ENCODE assay signal across 10 mouse cellular contexts in the genomic region with DNA sequence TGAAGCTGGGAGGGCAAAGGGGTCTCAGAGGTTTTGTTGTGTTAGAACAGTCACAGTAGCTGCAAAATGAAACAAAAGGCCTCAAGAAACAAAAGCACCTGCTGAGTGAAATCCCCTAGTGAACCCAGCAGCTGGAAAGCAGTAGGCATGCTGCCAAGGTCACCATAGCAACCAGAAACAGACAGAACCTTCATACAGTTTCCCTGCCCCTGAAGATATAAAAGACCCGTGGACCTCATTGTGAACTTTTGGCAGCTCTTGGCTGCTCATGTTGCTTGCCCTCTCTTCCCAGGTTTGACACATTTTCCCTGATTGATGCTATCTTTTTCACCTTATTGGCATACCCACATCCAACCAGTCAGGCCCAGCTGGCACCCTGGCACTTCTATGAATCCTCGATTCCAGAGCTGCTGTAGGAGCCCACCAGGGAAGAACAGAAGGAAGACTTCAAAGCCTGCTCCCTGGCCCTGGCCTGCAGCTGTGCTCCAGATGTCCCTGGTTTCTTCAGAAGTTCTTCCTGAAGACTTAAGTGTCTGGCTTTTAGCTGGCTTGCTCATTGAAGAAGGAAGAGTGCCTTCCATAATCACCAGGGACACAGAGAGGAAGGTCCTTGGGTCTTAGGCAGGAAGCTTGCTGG. TPM values are rescaled to one million over a fixed set of nuclear protein-coding genes. Genes with fewer than 3 reads are reported as not detected.
A peak's percentile ranks its signal among the peaks of the same experiment; 100 is the strongest.
DNase-seq lines count a peak whose midpoint lies in the region; ATAC-seq and TF ChIP-seq lines count a peak whose summit lies in the region.
"Had no signal": no experiment of that assay in that cellular context is flagged by ENCODE, and none has a peak within 500 bp of the region (broad histone marks: within the 10 kb centered on the region; RNA-seq: fewer than 3 reads in every experiment).

No protein-coding gene starts in this region.

- H3K9ac ChIP-seq in heart, adult 2 months (ENCODE audit: low read depth, low read length): no peak overlapping the region
- H3K9ac ChIP-seq in forebrain, embryonic 11.5 days (ENCODE audit: low read length): no peak overlapping the region
- no peak overlapping the region for H3K9ac ChIP-seq in intestine, embryonic 16.5 days (ENCODE audit: low read depth, low read length)

- no peaks in the 10 kb centered on the region for H3K79me2 ChIP-seq in heart, adult 2 months (replicated peaks; ENCODE audit: control insufficient read depth, insufficient read depth, low read length)

- H3K9me3 ChIP-seq in forebrain, embryonic 11.5 days (ENCODE audit: control insufficient read depth, low read length): no peaks in the 10 kb centered on the region
- no peaks in the 10 kb centered on the region for H3K9me3 ChIP-seq in intestine, embryonic 16.5 days (ENCODE audit: control insufficient read depth, low read length)
- H3K9me3 ChIP-seq: G1E had no signal

- H3K36me3 ChIP-seq in heart, adult 2 months (ENCODE audit: control insufficient read depth, insufficient read depth, low read length): no peaks in the 10 kb centered on the region
- H3K36me3 ChIP-seq in forebrain, embryonic 11.5 days (ENCODE audit: control insufficient read depth, insufficient read depth, low read length): no peaks in the 10 kb centered on the region
- H3K36me3 ChIP-seq in intestine, embryonic 16.5 days (ENCODE audit: control insufficient read depth, insufficient read depth, low read length): no peaks in the 10 kb centered on the region
- H3K36me3 ChIP-seq: G1E had no signal

- WGBS in heart, adult 2 months: 14% methylated on average over 2 of the region's 2 CpGs
- WGBS in forebrain, embryonic 11.5 days: 18% methylated on average over 2 of the region's 2 CpGs
- WGBS in intestine, embryonic 16.5 days: 21% methylated on average over 2 of the region's 2 CpGs

- intact Hi-C loops in heart, adult 2 months (cut with DNase I): no loop called here
- intact Hi-C loops in heart, postnatal 25 days (cut with DNase I): no loop called here

- ATAC-seq in forebrain, embryonic 11.5 days (replicated peaks; ENCODE audit: low FRiP score): peak; percentile 72
- ATAC-seq in intestine, embryonic 16.5 days: no peak

- H3K4me2 ChIP-seq in forebrain, embryonic 11.5 days (ENCODE audit: low read depth, low read length, severe bottlenecking): no peak overlapping the region
- H3K4me2 ChIP-seq in intestine, embryonic 16.5 days (ENCODE audit: low read depth, low read length): no peak overlapping the region

- peaks cover 2% of the 10 kb centered on the region for H3K4me1 ChIP-seq in heart, adult 2 months (ENCODE audit: control insufficient read depth, insufficient read depth, low read length)
- H3K4me1 ChIP-seq in forebrain, embryonic 11.5 days (replicated peaks; ENCODE audit: control insufficient read depth, insufficient read depth, low read length): peaks cover 9% of the 10 kb centered on the region; the same call in 1 of the 2 replicates
- peaks cover 27% of the 10 kb centered on the region for H3K4me1 ChIP-seq in intestine, embryonic 16.5 days (ENCODE audit: control insufficient read depth, insufficient read depth, low read length)

- peak; percentile 68 to 72 for DNase-seq in heart, adult 2 months
- no peak for DNase-seq in heart, postnatal 25 days (ENCODE audit: low spot score)
- DNase-seq in R1 (ENCODE audit: low read depth, low spot score): peak; percentile 70
- peak; percentile 72 for DNase-seq in forebrain, embryonic 11.5 days (ENCODE audit: low spot score)
- DNase-seq in lung, postnatal 4 days: peak; percentile 65 to 71
- DNase-seq in testis, postnatal 10 days (ENCODE audit: low spot score): peak; percentile 87
- no peak for DNase-seq in c-Kit-positive CD71-positive TER-119-positive erythroid progenitor cells, embryonic 14.5 days (ENCODE audit: low spot score)

- no peak for TF ChIP-seq POLR2A in heart, adult 2 months (IDR thresholded peaks at IDR 0.05; ENCODE audit: insufficient read depth, low read depth, low read length)

- TF ChIP-seq EP300 in heart, adult 2 months (IDR thresholded peaks at IDR 0.05; ENCODE audit: insufficient read depth, low read depth, low read length): no peak

- TF ChIP-seq CTCF in heart, adult 2 months (IDR thresholded peaks at IDR 0.05): no peak

- no peaks in the 10 kb centered on the region for H3K27me3 ChIP-seq in heart, adult 2 months (ENCODE audit: control insufficient read depth, insufficient read depth, low read length)
- no peaks in the 10 kb centered on the region for H3K27me3 ChIP-seq in forebrain, embryonic 11.5 days (ENCODE audit: control insufficient read depth, insufficient read depth, low read length)
- no peaks in the 10 kb centered on the region for H3K27me3 ChIP-seq in intestine, embryonic 16.5 days (replicated peaks; ENCODE audit: control insufficient read depth, insufficient read depth, low read length)

- H3K4me3 ChIP-seq in heart, adult 2 months: no peak overlapping the region
- no peak overlapping the region for H3K4me3 ChIP-seq in forebrain, embryonic 11.5 days (ENCODE audit: low read depth, low read length)
- no peak overlapping the region for H3K4me3 ChIP-seq in intestine, embryonic 16.5 days (ENCODE audit: low read length)

- no peak overlapping the region for H3K27ac ChIP-seq in heart, adult 2 months
- H3K27ac ChIP-seq in forebrain, embryonic 11.5 days (ENCODE audit: low read depth, low read length): peak overlapping the region; percentile 27
- peak overlapping the region; percentile 47; the same call in 1 of the 2 replicates for H3K27ac ChIP-seq in intestine, embryonic 16.5 days (ENCODE audit: low read length)

RNA-seq across cellular contexts. Expression of gene S100a6, which starts 10.9 kb away (rescaled TPM):
- total RNA-seq in heart, adult 2 months (2021): 10 to 100 TPM; 65.8 to 79.9 TPM
- 141 and 158 TPM in 2 replicates for polyA plus RNA-seq in heart, adult 2 months (2012; rRNA removed)
- 10 to 100 TPM; 70.8 to 84.4 TPM for total RNA-seq in heart, postnatal 25 days (2021)
- polyA plus RNA-seq in forebrain, embryonic 11.5 days (2014; fragmentation: Nextera tagmentation; extraction: Ambion mirVana): 24.3 and 27.0 TPM in 2 replicates
- 376 and 422 TPM in 2 replicates for polyA plus RNA-seq in intestine, embryonic 16.5 days (2015; fragmentation: Nextera tagmentation; extraction: Ambion mirVana)
- total RNA-seq: G1E had no signal
- polyA plus RNA-seq: G1E had no signal

RNA-seq across cellular contexts. Expression of gene S100a5, which starts 15.2 kb away (rescaled TPM):
- not detected for total RNA-seq in heart, adult 2 months (2021)
- not detected in 2 replicates for polyA plus RNA-seq in heart, adult 2 months (2012; rRNA removed)
- total RNA-seq in heart, postnatal 25 days (2021): not detected
- not detected in 2 replicates for polyA plus RNA-seq in forebrain, embryonic 11.5 days (2014; fragmentation: Nextera tagmentation; extraction: Ambion mirVana)
- 13.2 and 16.0 TPM in 2 replicates for polyA plus RNA-seq in intestine, embryonic 16.5 days (2015; fragmentation: Nextera tagmentation; extraction: Ambion mirVana)
- total RNA-seq: G1E had no signal
- polyA plus RNA-seq: G1E had no signal

RNA-seq across cellular contexts. Expression of gene S100a4, which starts 20.0 kb away (rescaled TPM):
- 10 to 100 TPM in 1 of 2 experiments, 1 to 10 TPM in 1; 9.9 to 11.4 TPM for total RNA-seq in heart, adult 2 months (2021)
- polyA plus RNA-seq in heart, adult 2 months (2012; rRNA removed): 20.4 and 26.3 TPM in 2 replicates
- 10 to 100 TPM in 1 of 2 experiments, 1 to 10 TPM in 1; 8.0 to 11.2 TPM for total RNA-seq in heart, postnatal 25 days (2021)
- polyA plus RNA-seq in forebrain, embryonic 11.5 days (2014; fragmentation: Nextera tagmentation; extraction: Ambion mirVana): 0.69 and 1.9 TPM in 2 replicates
- polyA plus RNA-seq in intestine, embryonic 16.5 days (2015; fragmentation: Nextera tagmentation; extraction: Ambion mirVana): 3.6 and 4.0 TPM in 2 replicates
- total RNA-seq: G1E had no signal
- polyA plus RNA-seq: G1E had no signal

RNA-seq across cellular contexts. Expression of gene Gm42674, which starts 21.8 kb away (rescaled TPM):
- total RNA-seq in heart, adult 2 months (2021): not detected
- polyA plus RNA-seq in heart, adult 2 months (2012; rRNA removed): not detected in 2 replicates
- not detected for total RNA-seq in heart, postnatal 25 days (2021)
- not detected in 2 replicates for polyA plus RNA-seq in forebrain, embryonic 11.5 days (2014; fragmentation: Nextera tagmentation; extraction: Ambion mirVana)
- polyA plus RNA-seq in intestine, embryonic 16.5 days (2015; fragmentation: Nextera tagmentation; extraction: Ambion mirVana): not detected in 2 replicates
- total RNA-seq: G1E; gastrocnemius, adult 8-10 months had no signal
- polyA plus RNA-seq: G1E had no signal

RNA-seq across cellular contexts. Expression of gene S100a7a, which starts 30.3 kb away (rescaled TPM):
- under 1 TPM; 0.18 to 0.57 TPM for total RNA-seq in heart, adult 2 months (2021)
- polyA plus RNA-seq in heart, adult 2 months (2012; rRNA removed): 0.29 and 1.0 TPM in 2 replicates
- total RNA-seq in heart, postnatal 25 days (2021): under 1 TPM; 0.28 to 0.60 TPM
- polyA plus RNA-seq in forebrain, embryonic 11.5 days (2014; fragmentation: Nextera tagmentation; extraction: Ambion mirVana): not detected in 2 replicates
- 0.17 and 0.42 TPM in 2 replicates for polyA plus RNA-seq in intestine, embryonic 16.5 days (2015; fragmentation: Nextera tagmentation; extraction: Ambion mirVana)
- total RNA-seq: G1E; gastrocnemius, adult 8-10 months had no signal
- polyA plus RNA-seq: G1E had no signal

Comparison
In these comparisons a context has a peak if more than half of its experiments do, and no peak if none do; other contexts are left out.
1. DNase-seq: peak in heart, adult 2 months (2 of 2), R1 (single experiment), forebrain, embryonic 11.5 days (single experiment), lung, postnatal 4 days (2 of 2) and testis, postnatal 10 days (single experiment); none in heart, postnatal 25 days (single experiment) and c-Kit-positive CD71-positive TER-119-positive erythroid progenitor cells, embryonic 14.5 days (single experiment).
2. RNA of gene S100a5, which starts 15.2 kb away (polyA plus RNA-seq): 13.2 to 16.0 TPM in intestine, embryonic 16.5 days; not detected in heart, adult 2 months and not detected in forebrain, embryonic 11.5 days; every median in the first group is over 10 times any median in the second.